8 mouse cellular contexts compared by ENCODE assay signal in genomic region chr6:124903580-124904151, GRCm38 (mm10). TPM values are rescaled to one million over a fixed set of nuclear protein-coding genes. Genes with fewer than 3 reads are reported as not detected.
A peak's percentile ranks its signal among the peaks of the same experiment; 100 is the strongest.
DNase-seq lines count a peak whose midpoint lies in the region; ATAC-seq lines count a peak whose summit lies in the region.

No protein-coding gene starts in this region.

- WGBS in intestine, embryonic 14.5 days = under 1% methylated on average over 23 of the region's 23 CpGs

- peak overlapping the region; percentile 98 for H3K27ac ChIP-seq in intestine, embryonic 14.5 days (ENCODE audit: low read depth)

- peak; percentile 98 for DNase-seq in adipocyte (ENCODE audit: low spot score)
- peak; percentile 97 for DNase-seq in embryo, embryonic 10 days (ENCODE audit: low spot score)
- peak; percentile 95 for DNase-seq in gastrocnemius, postnatal 14 days
- DNase-seq in intestine, embryonic 14.5 days (ENCODE audit: low spot score) = peak; percentile 99
- DNase-seq in left cerebral cortex, postnatal 14 days (ENCODE audit: low spot score in 2 of 2) = peak; percentile 92 to 93
- peak; percentile 94 for DNase-seq in mesoderm, embryonic 11.5 days (ENCODE audit: low read depth, low spot score)
- DNase-seq in right cerebral cortex, postnatal 36 days (ENCODE audit: low spot score in 2 of 2) = peak; percentile 84 to 86
- DNase-seq in yolk sac, embryonic 10.5 days (ENCODE audit: low spot score) = peak; percentile 90

- H3K4me3 ChIP-seq in intestine, embryonic 14.5 days (ENCODE audit: low read depth, low read length) = peak overlapping the region; percentile 47

- peak; percentile 80 for ATAC-seq in intestine, embryonic 14.5 days (replicated peaks; ENCODE audit: low FRiP score, low TSS enrichment, low read depth)

- peaks cover 10% of the 10 kb centered on the region for H3K4me1 ChIP-seq in intestine, embryonic 14.5 days (replicated peaks; ENCODE audit: control insufficient read depth, insufficient read depth, low read length)

- H3K9me3 ChIP-seq in intestine, embryonic 14.5 days (ENCODE audit: control insufficient read depth, low read length) = no peaks in the 10 kb centered on the region

- no peaks in the 10 kb centered on the region for H3K27me3 ChIP-seq in intestine, embryonic 14.5 days (replicated peaks; ENCODE audit: control insufficient read depth, insufficient read depth, low read length)

- H3K9ac ChIP-seq in intestine, embryonic 14.5 days (ENCODE audit: low read length) = peak overlapping the region; percentile 74

- peak overlapping the region; percentile 81 for H3K4me2 ChIP-seq in intestine, embryonic 14.5 days (ENCODE audit: low read length)

- intact Hi-C loops in gastrocnemius, postnatal 14 days (cut with DNase I; ENCODE audit: low total_unique reads) = loop anchor here (5.0 kb wide), 2 partner anchors 41 to 179 kb away; partner anchors contain the start of gene Gpr162
- intact Hi-C loops in left cerebral cortex, postnatal 14 days (cut with DNase I) = loop anchor here (1.0 to 2.0 kb wide), 2 partner anchors 13 to 41 kb away; partner anchors contain the start of gene Gpr162

- H3K36me3 ChIP-seq in intestine, embryonic 14.5 days (ENCODE audit: control insufficient read depth, insufficient read depth, low read length) = no peaks in the 10 kb centered on the region

RNA-seq across cellular contexts. Expression of gene Lag3, which starts 7.8 kb away (rescaled TPM):
- under 1 TPM; 0.43 to 0.62 TPM for total RNA-seq in gastrocnemius, postnatal 14 days (2021)
- polyA plus RNA-seq in intestine, embryonic 14.5 days (2014; fragmentation: Nextera tagmentation; extraction: Ambion mirVana) = 1.8 and 2.1 TPM in 2 replicates
- 1 to 10 TPM; 2.1 to 3.0 TPM for total RNA-seq in left cerebral cortex, postnatal 14 days (2021)

RNA-seq across cellular contexts. Expression of gene Cd4, which starts 15.6 kb away (rescaled TPM):
- under 1 TPM; 0.27 to 0.51 TPM for total RNA-seq in gastrocnemius, postnatal 14 days (2021)
- 0.28 and 0.37 TPM in 2 replicates for polyA plus RNA-seq in intestine, embryonic 14.5 days (2014; fragmentation: Nextera tagmentation; extraction: Ambion mirVana)
- 1 to 10 TPM; 1.1 to 1.5 TPM for total RNA-seq in left cerebral cortex, postnatal 14 days (2021)

RNA-seq across cellular contexts. Expression of gene Ptms, which starts 16.2 kb away (rescaled TPM):
- 100 to 1,000 TPM; 225 to 266 TPM for total RNA-seq in gastrocnemius, postnatal 14 days (2021)
- 232 and 257 TPM in 2 replicates for polyA plus RNA-seq in intestine, embryonic 14.5 days (2014; fragmentation: Nextera tagmentation; extraction: Ambion mirVana)
- 1,000 to 10,000 TPM; 1,161 to 1,212 TPM for total RNA-seq in left cerebral cortex, postnatal 14 days (2021)

RNA-seq across cellular contexts. Expression of gene Mlf2, which starts 27.5 kb away (rescaled TPM):
- 100 to 1,000 TPM; 250 to 257 TPM for total RNA-seq in gastrocnemius, postnatal 14 days (2021)
- 352 and 357 TPM in 2 replicates for polyA plus RNA-seq in intestine, embryonic 14.5 days (2014; fragmentation: Nextera tagmentation; extraction: Ambion mirVana)
- 100 to 1,000 TPM; 670 to 685 TPM for total RNA-seq in left cerebral cortex, postnatal 14 days (2021)

RNA-seq across cellular contexts. Expression of gene Gpr162, which starts 39.9 kb away (rescaled TPM):
- under 1 TPM; 0.33 to 0.45 TPM for total RNA-seq in gastrocnemius, postnatal 14 days (2021)
- polyA plus RNA-seq in intestine, embryonic 14.5 days (2014; fragmentation: Nextera tagmentation; extraction: Ambion mirVana) = 0.65 and 1.2 TPM in 2 replicates
- 100 to 1,000 TPM; 220 to 231 TPM for total RNA-seq in left cerebral cortex, postnatal 14 days (2021)

Comparison
In these comparisons a context has a peak if more than half of its experiments do, and no peak if none do; other contexts are left out.
1. Peak in every context shown above with its lines: DNase-seq, ATAC-seq, H3K4me3 ChIP-seq and H3K27ac ChIP-seq.
2. RNA of gene Ptms, which starts 16.2 kb away (total RNA-seq): 1,161 to 1,212 TPM in left cerebral cortex, postnatal 14 days; 225 to 266 TPM in gastrocnemius, postnatal 14 days; every median in the first group is over 4 times any median in the second.